Mouse (Mus musculus) kidney, embryonic 14.5 days (tissue): ENCODE measurements around the gene Ppil3. TPM values are rescaled to one million over a fixed set of nuclear protein-coding genes. Genes with fewer than 3 reads are reported as not detected.

Source experiments
- ATAC-seq: fragments of 200-750 bp; cut with Nextera tagmentation; 2 replicates; pipeline ENCODE4 v1.8.0; 2017; ENCODE audit warnings: moderate number of reproducible peaks, mild to moderate bottlenecking, moderate TSS enrichment, moderate library complexity; ENCODE audit not compliant: low FRiP score, low TSS enrichment
- H3K27ac ChIP-seq: fragments of 300-500 bp; sonication (generic); 2 replicates; pipeline ENCODE4 v1.5.1; 2014; ENCODE audit warnings: low read depth, mild to moderate bottlenecking, low read length, moderate library complexity, mixed read lengths
- H3K27me3 ChIP-seq: fragments of 300-500 bp; sonication (generic); 2 replicates; pipeline ENCODE4 v1.6.1; 2014; ENCODE audit warnings: mild to moderate bottlenecking, low read length; ENCODE audit not compliant: control insufficient read depth, insufficient read depth
- H3K36me3 ChIP-seq: fragments of 300-500 bp; sonication (generic); 2 replicates; pipeline ENCODE4 v1.6.1; 2014; ENCODE audit warnings: low read length, mixed read lengths; ENCODE audit not compliant: control insufficient read depth, insufficient read depth
- H3K4me1 ChIP-seq: fragments of 300-500 bp; sonication (generic); 2 replicates; pipeline ENCODE4 v1.6.1; 2014; ENCODE audit warnings: low read length, mixed read lengths; ENCODE audit not compliant: control insufficient read depth, insufficient read depth
- H3K4me2 ChIP-seq: fragments of 300-500 bp; sonication (generic); replicated peaks from 2 replicates; pipeline ENCODE4 v1.6.1; 2014; ENCODE audit warnings: low read depth, mild to moderate bottlenecking, low read length
- H3K4me3 ChIP-seq: fragments of 300-500 bp; sonication (generic); 2 replicates; pipeline ENCODE4 v1.5.1; 2014; ENCODE audit warnings: mild to moderate bottlenecking, low read length
- H3K9ac ChIP-seq: fragments of 300-500 bp; sonication (generic); 2 replicates; pipeline ENCODE4 v1.6.1; 2014; ENCODE audit warnings: low read depth, mild to moderate bottlenecking, low read length, moderate library complexity
- H3K9me3 ChIP-seq: fragments of 300-500 bp; sonication (generic); 2 replicates; pipeline ENCODE4 v1.6.1; 2016; ENCODE audit warnings: low read length; ENCODE audit not compliant: control insufficient read depth
- WGBS: fragments of 180-500 bp; shearing (Covaris S2); extraction: QIAGEN DNeasy Blood & Tissue Kit; methylation state at CpG from one replicate; pipeline ENCODE4 v1.1.7; 2014; 5-methylcytosine and 5-hydroxymethylcytosine counted together
- polyA plus RNA-seq: library from polyadenylated mRNA; unstranded; fragments of >200 nt; fragmentation: Nextera tagmentation; extraction: Ambion mirVana; gene quantifications from 2 replicates; pipeline ENCODE4 v1.2.1, GENCODE M21; 2014

Ppil3 gene
- polyA plus RNA-seq, 1 experiment from 2014 or later = 56.1 TPM

DNA sequence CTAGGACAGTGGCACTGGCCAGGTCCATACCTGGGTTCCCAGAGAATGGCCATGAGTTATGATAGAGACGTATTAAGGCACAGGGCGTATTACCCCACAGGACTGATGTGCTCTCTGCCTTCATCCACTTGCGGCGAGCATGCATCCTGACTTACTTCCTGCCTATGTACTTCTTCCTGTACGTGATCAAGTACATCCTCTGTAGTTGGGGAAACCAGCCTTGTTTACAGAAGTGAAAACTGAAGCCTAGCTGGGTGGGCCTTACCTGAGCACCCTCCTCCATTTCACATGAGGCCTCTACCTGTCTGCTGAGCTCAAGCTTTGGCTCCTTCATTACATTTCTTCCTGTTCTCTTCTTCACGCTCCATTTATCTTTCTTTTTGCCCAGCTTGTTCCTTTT, 9.0 kb upstream of the Ppil3 start:
- Histone ChIP-seq H3K4me1 (no peaks in the 10 kb centered on the region), H3K27me3 (no peaks in the 10 kb centered on the region), H3K9me3 (no peaks in the 10 kb centered on the region), H3K4me3 (no peak overlapping the region), H3K27ac (no peak overlapping the region), H3K9ac (no peak overlapping the region), H3K36me3 (peaks cover 85% of the 10 kb centered on the region), H3K4me2 (no peak overlapping the region)
- no peak for ATAC-seq
- WGBS = 90% methylated on average over 6 of the region's 6 CpGs

DNA sequence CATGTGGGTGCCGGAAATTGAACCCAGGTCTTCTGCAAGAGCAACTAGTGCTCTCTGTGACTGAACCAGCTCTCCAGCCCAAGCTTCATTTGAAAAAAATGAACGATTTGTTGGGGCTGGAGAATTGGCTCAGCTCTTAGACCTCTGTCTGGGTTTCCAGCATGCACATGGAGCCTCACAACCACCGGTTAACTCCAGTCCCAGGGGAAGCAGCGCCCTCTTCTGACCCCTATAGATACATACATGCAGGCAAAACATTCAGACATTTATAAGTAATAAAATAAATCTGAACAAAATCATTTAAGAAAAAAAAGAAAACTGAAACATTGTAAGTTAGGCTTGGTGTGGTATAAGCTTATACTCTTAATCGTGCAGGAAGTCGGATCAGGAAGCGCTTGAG, 3.1 kb upstream of the Ppil3 start:
- no peak for ATAC-seq
- Histone ChIP-seq H3K27me3 (no peaks in the 10 kb centered on the region), H3K9ac (no peak overlapping the region), H3K4me3 (no peak overlapping the region), H3K4me1 (peaks cover 12% of the 10 kb centered on the region; the same call in 1 of the 2 replicates), H3K36me3 (peaks cover 42% of the 10 kb centered on the region), H3K4me2 (no peak overlapping the region), H3K9me3 (no peaks in the 10 kb centered on the region), H3K27ac (no peak overlapping the region)
- WGBS = 88% methylated on average over 7 of the region's 7 CpGs

DNA sequence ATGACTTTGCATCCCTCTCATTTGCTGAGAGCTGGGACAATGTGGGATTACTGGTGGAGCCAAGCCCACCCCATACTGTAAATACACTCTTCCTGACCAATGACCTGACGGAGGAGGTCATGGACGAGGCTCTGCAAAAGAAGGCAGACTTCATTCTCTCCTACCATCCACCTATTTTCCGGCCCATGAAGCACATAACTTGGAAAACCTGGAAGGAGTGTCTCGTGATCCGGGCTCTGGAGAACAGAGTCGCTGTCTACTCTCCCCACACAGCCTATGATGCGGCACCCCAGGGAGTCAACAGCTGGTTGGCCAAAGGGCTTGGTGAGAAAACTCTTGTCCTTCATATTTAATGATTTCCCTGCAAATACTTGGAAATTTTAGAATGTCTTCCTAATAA, 2.5 kb upstream of the Ppil3 start:
- Histone ChIP-seq H3K4me1 (peaks cover 12% of the 10 kb centered on the region; the same call in 1 of the 2 replicates), H3K27me3 (no peaks in the 10 kb centered on the region), H3K9me3 (no peaks in the 10 kb centered on the region), H3K27ac (no peak overlapping the region), H3K9ac (no peak overlapping the region), H3K4me3 (no peak overlapping the region), H3K4me2 (no peak overlapping the region), H3K36me3 (peaks cover 36% of the 10 kb centered on the region)
- ATAC-seq = no peak
- WGBS = 84% methylated on average over 7 of the region's 7 CpGs

DNA sequence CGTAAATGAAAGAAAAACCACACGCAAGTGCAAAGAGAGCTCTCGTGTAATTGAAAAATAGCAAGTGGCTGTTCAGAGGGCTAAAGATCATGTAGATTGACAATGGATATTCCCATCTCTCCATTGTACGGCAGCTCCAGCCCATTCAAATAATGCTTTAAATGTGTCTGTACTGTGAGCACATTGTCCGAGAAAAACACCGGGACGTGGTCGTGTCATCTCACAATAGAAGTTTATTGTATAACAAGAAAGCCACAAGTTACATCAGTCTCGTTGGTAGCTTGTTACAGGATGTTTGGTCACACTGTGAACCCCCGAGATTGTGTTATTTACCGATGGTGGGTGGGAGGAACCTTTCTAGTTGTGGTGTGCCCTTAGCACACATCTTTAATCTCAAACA, 575 bp upstream of the Ppil3 start:
- WGBS = 9% methylated on average over 11 of the region's 11 CpGs
- no peak for ATAC-seq
- peak overlapping the region; percentile 76 for H3K4me3 ChIP-seq

DNA sequence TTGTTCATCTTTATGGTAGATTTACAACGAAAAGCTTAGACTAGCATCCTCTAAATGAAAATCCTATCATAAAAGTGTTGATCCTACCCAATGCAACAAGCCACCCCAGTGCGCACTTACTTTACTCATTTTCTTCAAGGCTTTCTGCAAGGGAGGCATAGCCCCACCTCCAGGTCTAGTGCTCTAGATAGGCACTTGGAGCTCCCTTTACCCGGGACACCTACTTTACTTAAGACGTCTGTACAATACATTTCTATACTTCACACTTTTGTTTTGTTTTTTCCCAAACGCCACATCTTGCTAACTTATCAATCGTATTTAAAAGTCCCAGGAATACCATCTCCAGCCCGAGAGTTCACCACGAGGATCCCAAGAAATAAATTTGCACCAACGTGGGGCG, 595 bp downstream of the Ppil3 start:
- Histone ChIP-seq H3K4me3 (peak overlapping the region; percentile 76), H3K4me2 (peak overlapping the region; percentile 78), H3K9me3 (no peaks in the 10 kb centered on the region), H3K27me3 (no peaks in the 10 kb centered on the region), H3K36me3 (peaks cover 30% of the 10 kb centered on the region), H3K4me1 (peaks cover 12% of the 10 kb centered on the region; the same call in 1 of the 2 replicates), H3K9ac (peak overlapping the region; percentile 80), H3K27ac (peak overlapping the region; percentile 91)
- 14% methylated on average over 10 of the region's 10 CpGs for WGBS
- no peak for ATAC-seq

More for the DNA sequence above, 575 bp upstream of the Ppil3 start:
- no peaks in the 10 kb centered on the region for H3K9me3 ChIP-seq
- peaks cover 12% of the 10 kb centered on the region; the same call in 1 of the 2 replicates for H3K4me1 ChIP-seq
- no peaks in the 10 kb centered on the region for H3K27me3 ChIP-seq
- H3K27ac ChIP-seq = peak overlapping the region; percentile 91
- peak overlapping the region; percentile 80 for H3K9ac ChIP-seq
- peaks cover 30% of the 10 kb centered on the region for H3K36me3 ChIP-seq
- H3K4me2 ChIP-seq = peak overlapping the region; percentile 78

DNA sequence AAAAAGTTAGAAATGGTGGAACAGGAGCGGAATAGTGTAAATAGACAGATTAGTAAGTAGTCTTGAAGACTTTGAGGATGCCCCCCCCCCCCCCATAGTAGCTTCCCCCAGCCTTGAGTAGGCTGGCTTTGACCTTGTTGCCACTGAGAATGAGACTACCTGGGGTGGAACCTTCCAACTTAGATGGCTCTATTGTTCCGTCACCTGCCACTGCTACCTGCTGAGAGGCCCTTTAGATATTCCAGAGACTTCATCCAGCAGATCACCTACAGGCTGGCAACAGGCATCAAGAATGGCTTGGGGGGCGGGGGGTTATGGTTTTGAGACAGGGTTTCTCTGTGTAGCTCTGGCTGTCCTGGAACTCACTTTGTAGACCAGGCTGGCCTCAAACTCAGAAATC, 20.7 kb downstream of the Ppil3 start:
- H3K4me1 ChIP-seq = peaks cover 11% of the 10 kb centered on the region; the same call in 1 of the 2 replicates
- WGBS = 84% methylated on average over 3 of the region's 3 CpGs
- H3K4me2 ChIP-seq = no peak overlapping the region
- H3K4me3 ChIP-seq = no peak overlapping the region
- no peaks in the 10 kb centered on the region for H3K27me3 ChIP-seq
- peaks cover 20% of the 10 kb centered on the region for H3K36me3 ChIP-seq
- no peak for ATAC-seq
- no peak overlapping the region for H3K27ac ChIP-seq
- H3K9me3 ChIP-seq = no peaks in the 10 kb centered on the region
- no peak overlapping the region for H3K9ac ChIP-seq

DNA sequence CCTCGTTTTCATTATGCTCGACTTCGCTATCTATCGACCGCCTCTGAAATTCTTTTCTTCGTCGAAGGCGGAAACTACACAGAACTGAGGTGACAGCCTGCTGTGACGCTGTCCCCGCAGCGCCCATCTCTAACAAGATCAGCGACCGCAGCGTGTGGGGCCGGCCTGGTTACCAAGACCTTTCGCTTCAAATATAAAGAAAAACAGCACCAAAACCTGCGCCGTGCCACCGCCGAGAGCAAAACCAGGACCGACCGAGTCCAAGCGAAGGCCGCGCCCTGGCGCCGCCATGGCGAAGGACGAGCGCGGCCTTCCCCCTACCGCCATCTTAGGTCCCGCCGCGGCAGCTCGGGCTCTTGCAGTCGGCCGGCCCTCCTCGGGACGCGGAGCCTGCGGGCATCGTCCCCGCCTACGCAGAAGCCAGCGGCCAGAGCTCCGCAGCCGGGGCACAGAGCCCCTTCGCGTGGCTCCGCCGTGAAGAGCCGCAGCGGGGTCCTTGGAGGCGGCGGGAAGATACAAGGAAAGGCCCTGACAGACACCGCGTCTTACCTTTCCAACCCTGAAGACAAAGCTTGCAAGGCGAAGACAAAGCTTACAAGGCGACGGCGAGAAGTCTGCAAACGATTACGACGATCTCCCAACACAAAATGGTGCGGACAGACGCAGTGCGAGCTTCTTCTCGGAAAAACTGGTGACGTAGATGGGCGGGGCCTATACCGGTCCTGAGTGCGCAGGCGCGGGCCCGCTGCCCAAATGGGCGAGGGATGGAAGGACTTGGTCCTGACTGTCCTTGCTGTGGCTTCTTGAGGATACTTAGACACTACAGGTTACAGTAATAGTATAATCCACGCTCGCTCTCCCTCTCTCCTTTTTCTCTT, 21.7 kb downstream of the Ppil3 start, which contains the start of gene Clk1:
Gene Clk1 (minus strand): TSS at position 696 of the 878 bp plus-strand sequence.
- H3K27ac ChIP-seq = peak within 1 kb of the TSS; percentile 100
- peak within 1 kb of the TSS; percentile 100 for H3K9ac ChIP-seq
- peaks cover 11% of the 10 kb centered on the region; the same call in 1 of the 2 replicates for H3K4me1 ChIP-seq
- H3K9me3 ChIP-seq = no peaks in the 10 kb centered on the region
- peaks cover 26% of the 10 kb centered on the region for H3K36me3 ChIP-seq
- peak within 1 kb of the TSS; percentile 63 for H3K4me2 ChIP-seq
- WGBS = under 1% methylated on average over 79 of the region's 79 CpGs
- H3K27me3 ChIP-seq = no peaks in the 10 kb centered on the region
- H3K4me3 ChIP-seq = peak within 1 kb of the TSS; percentile 98
- ATAC-seq = peak; percentile 97

DNA sequence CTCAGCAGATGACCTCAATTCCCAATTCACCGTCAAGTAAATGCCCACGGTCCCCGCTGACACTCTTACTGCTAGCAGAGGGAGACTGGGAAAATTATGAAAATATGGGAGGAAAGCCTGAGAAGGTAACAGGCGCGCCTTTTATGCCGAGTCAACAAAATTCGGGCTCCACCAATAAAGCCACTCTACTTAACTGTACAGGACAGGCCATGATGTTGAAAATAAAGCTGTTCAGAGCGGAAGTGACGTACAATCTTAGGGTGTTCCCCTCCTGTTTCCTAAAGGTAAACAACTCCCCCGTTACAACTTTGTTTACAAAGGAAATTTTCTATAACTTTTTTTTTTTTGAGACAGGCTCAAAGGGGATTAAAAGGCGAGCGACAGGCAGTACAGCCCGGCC, 22.4 kb downstream of the Ppil3 start:
- Histone ChIP-seq H3K36me3 (peaks cover 33% of the 10 kb centered on the region), H3K27me3 (no peaks in the 10 kb centered on the region), H3K9ac (peak overlapping the region; percentile 100), H3K27ac (peak overlapping the region; percentile 100; the same call in 1 of the 2 replicates), H3K4me2 (peak overlapping the region; percentile 63), H3K4me1 (peaks cover 11% of the 10 kb centered on the region; the same call in 1 of the 2 replicates), H3K4me3 (peak overlapping the region; percentile 98), H3K9me3 (no peaks in the 10 kb centered on the region)
- 10% methylated on average over 13 of the region's 13 CpGs for WGBS
- peak; percentile 30; the same call in 1 of the 2 replicates for ATAC-seq

DNA sequence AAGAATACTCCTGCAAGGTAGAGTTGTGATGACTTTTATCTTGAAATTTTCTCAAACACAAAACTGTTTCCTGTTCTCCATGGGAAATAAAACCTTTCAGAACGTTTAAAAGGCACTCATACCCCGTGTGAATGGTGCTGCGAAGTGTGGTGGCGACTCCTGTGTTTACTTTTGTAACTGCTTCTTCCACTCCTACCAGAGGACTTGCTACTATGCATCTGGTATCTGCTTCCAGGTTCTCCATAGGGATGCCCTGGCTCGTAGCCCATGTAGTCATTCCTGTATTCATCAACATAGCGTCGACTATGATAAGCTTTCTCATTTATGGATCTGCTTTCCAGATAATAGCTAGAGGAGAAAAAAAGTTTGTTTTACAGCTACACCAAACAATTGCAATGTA, 24.3 kb downstream of the Ppil3 start:
- H3K9me3 ChIP-seq = no peaks in the 10 kb centered on the region
- H3K4me2 ChIP-seq = no peak overlapping the region; the same call in 1 of the 2 replicates
- peaks cover 50% of the 10 kb centered on the region for H3K36me3 ChIP-seq
- no peak overlapping the region for H3K27ac ChIP-seq
- H3K4me3 ChIP-seq = no peak overlapping the region; the same call in 1 of the 2 replicates
- 60% methylated on average over 7 of the region's 7 CpGs for WGBS
- no peaks in the 10 kb centered on the region for H3K27me3 ChIP-seq
- peaks cover 11% of the 10 kb centered on the region; the same call in 1 of the 2 replicates for H3K4me1 ChIP-seq
- no peak for ATAC-seq
- H3K9ac ChIP-seq = no peak overlapping the region
